Mouse (Mus musculus): ENCODE data around the gene Tmem174.

The Tmem174 gene

GRCm38 (mm10) chr13:98637145-98637544, at the start of gene Tmem174:
Gene Tmem174, minus strand, starts transcription at chr13:98637410.
- DNase-seq (ENCODE audit: extremely low spot score, low read depth, low spot score): no peak

- DNase-seq (ENCODE audit: extremely low spot score, low read depth, low spot score): peak; percentile 16
Measured at GRCm38 (mm10) chr13:98684144-98684900, 47.1 kb upstream of the Tmem174 start.

GRCm38 (mm10) chr13:98683412-98683811, 46.2 kb upstream of the Tmem174 start:
- no peak for DNase-seq (ENCODE audit: extremely low spot score, low read depth, low spot score)

- no peak for DNase-seq (ENCODE audit: extremely low spot score, low read depth, low spot score)
Measured at GRCm38 (mm10) chr13:98680470-98681060, 43.4 kb upstream of the Tmem174 start.

GRCm38 (mm10) chr13:98679631-98680041, 42.4 kb upstream of the Tmem174 start:
- DNase-seq (ENCODE audit: extremely low spot score, low read depth, low spot score): no peak

- DNase-seq (ENCODE audit: extremely low spot score, low read depth, low spot score): no peak
Measured at GRCm38 (mm10) chr13:98679230-98679629, 42.0 kb upstream of the Tmem174 start.

GRCm38 (mm10) chr13:98673922-98674321, 36.7 kb upstream of the Tmem174 start:
- DNase-seq (ENCODE audit: extremely low spot score, low read depth, low spot score): no peak

- DNase-seq (ENCODE audit: extremely low spot score, low read depth, low spot score): no peak
Measured at GRCm38 (mm10) chr13:98669296-98669695, 32.1 kb upstream of the Tmem174 start.

GRCm38 (mm10) chr13:98667316-98667715, 30.1 kb upstream of the Tmem174 start:
- no peak for DNase-seq (ENCODE audit: extremely low spot score, low read depth, low spot score)

- no peak for DNase-seq (ENCODE audit: extremely low spot score, low read depth, low spot score)
Measured at GRCm38 (mm10) chr13:98665240-98665639, 28.0 kb upstream of the Tmem174 start.

GRCm38 (mm10) chr13:98662173-98662675, 25.0 kb upstream of the Tmem174 start:
- no peak for DNase-seq (ENCODE audit: extremely low spot score, low read depth, low spot score)

- no peak for DNase-seq (ENCODE audit: extremely low spot score, low read depth, low spot score)
Measured at GRCm38 (mm10) chr13:98656034-98656471, 18.8 kb upstream of the Tmem174 start.

GRCm38 (mm10) chr13:98655346-98655745, 18.1 kb upstream of the Tmem174 start:
- no peak for DNase-seq (ENCODE audit: extremely low spot score, low read depth, low spot score)

GRCm38 (mm10) chr13:98654129-98654939, 17.1 kb upstream of the Tmem174 start:
- no peak for DNase-seq (ENCODE audit: extremely low spot score, low read depth, low spot score)

GRCm38 (mm10) chr13:98652194-98652593, 15.0 kb upstream of the Tmem174 start:
- no peak for DNase-seq (ENCODE audit: extremely low spot score, low read depth, low spot score)

GRCm38 (mm10) chr13:98651228-98651977, 14.2 kb upstream of the Tmem174 start:
- DNase-seq (ENCODE audit: extremely low spot score, low read depth, low spot score): no peak

- no peak for DNase-seq (ENCODE audit: extremely low spot score, low read depth, low spot score)
Measured at GRCm38 (mm10) chr13:98647775-98648568, 10.8 kb upstream of the Tmem174 start.

GRCm38 (mm10) chr13:98638507-98639166, 1.4 kb upstream of the Tmem174 start:
- no peak for DNase-seq (ENCODE audit: extremely low spot score, low read depth, low spot score)

- no peak for DNase-seq (ENCODE audit: extremely low spot score, low read depth, low spot score)
Measured at GRCm38 (mm10) chr13:98636571-98636970, 639 bp downstream of the Tmem174 start.

Data from hindlimb bud, embryonic 11.5 days (tissue).